Mouse (Mus musculus) urinary bladder, postnatal 25 days (tissue): ENCODE measurements around the gene Fam50b.

Experiments used
- DNase-seq: peaks from one replicate; pipeline ENCODE4 v3.0.0; 2022; ENCODE audit warnings: low spot score

The Fam50b gene

GRCm38 (mm10) chr13:34794426-34794825, 59.8 kb downstream of the Fam50b start:
- DNase-seq: no peak
